Mouse (Mus musculus) heart, postnatal 0 days (tissue): ENCODE measurements around the gene Cdh13. TPM values are rescaled to one million over a fixed set of nuclear protein-coding genes. Genes with fewer than 3 reads are reported as not detected.
A peak's percentile ranks its signal among the peaks of the same experiment; 100 is the strongest.

Experiments used
- ATAC-seq: fragments of 200-750 bp; cut with Nextera tagmentation; 2 replicates; pipeline ENCODE4 v1.8.0; 2017; ENCODE audit warnings: low read depth, moderate number of reproducible peaks, moderate library complexity; ENCODE audit not compliant: insufficient read depth
- DNase-seq: peaks from one replicate; pipeline ENCODE4 v3.0.0-alpha.2; 2016; ENCODE audit warnings: low spot score
- H3K27ac ChIP-seq: fragments of 300-500 bp; sonication (generic); 2 replicates; pipeline ENCODE4 v1.5.1; 2014; ENCODE audit warnings: low read depth, mild to moderate bottlenecking
- H3K27me3 ChIP-seq: fragments of 300-500 bp; sonication (generic); 2 replicates; pipeline ENCODE4 v1.6.1; 2014; ENCODE audit warnings: low read length, mixed read lengths; ENCODE audit not compliant: control insufficient read depth, insufficient read depth
- H3K36me3 ChIP-seq: fragments of 300-500 bp; sonication (generic); replicated peaks from 2 replicates; pipeline ENCODE4 v1.6.1; 2014; ENCODE audit warnings: low read length, mixed read lengths; ENCODE audit not compliant: control insufficient read depth, insufficient read depth
- H3K4me1 ChIP-seq: fragments of 300-500 bp; sonication (generic); 2 replicates; pipeline ENCODE4 v1.6.1; 2014; ENCODE audit warnings: antibody characterized with exemption; ENCODE audit not compliant: control insufficient read depth, insufficient read depth
- H3K4me2 ChIP-seq: fragments of 300-500 bp; sonication (generic); 2 replicates; pipeline ENCODE4 v1.6.1; 2014; ENCODE audit warnings: low read depth, mild to moderate bottlenecking, low read length, moderate library complexity
- H3K4me3 ChIP-seq: fragments of 300-500 bp; sonication (generic); 2 replicates; pipeline ENCODE4 v1.5.1; 2014; ENCODE audit warnings: low read depth, low read length
- H3K9ac ChIP-seq: fragments of 300-500 bp; sonication (generic); replicated peaks from 2 replicates; pipeline ENCODE4 v1.6.1; 2014; ENCODE audit warnings: low read depth, low read length, mixed read lengths
- H3K9me3 ChIP-seq: fragments of 300-500 bp; sonication (generic); replicated peaks from 2 replicates; pipeline ENCODE4 v1.6.1; 2016; ENCODE audit warnings: low read length; ENCODE audit not compliant: control insufficient read depth
- CTCF ChIP-seq: IDR thresholded peaks from 2 replicates; pipeline ENCODE4 v1.5.1; 2016; ENCODE audit warnings: antibody characterized with exemption, control low read depth, low read depth
- EP300 ChIP-seq: IDR thresholded peaks from 2 replicates; pipeline ENCODE4 v1.6.1; 2016; ENCODE audit warnings: antibody characterized with exemption, low read depth
- WGBS: fragments of 180-500 bp; shearing (Covaris S2); extraction: QIAGEN DNeasy Blood & Tissue Kit; methylation state at CpG from one replicate; pipeline ENCODE4 v1.1.7; 2014; 5-methylcytosine and 5-hydroxymethylcytosine counted together
- polyA plus RNA-seq: library from polyadenylated mRNA; unstranded; fragments of >200 nt; fragmentation: Nextera tagmentation; extraction: Ambion mirVana; gene quantifications from 2 replicates; pipeline ENCODE4 v1.2.1, GENCODE M21; 2015
- total RNA-seq: library from RNA; depleted of rRNA; stranded (reverse); fragments of >200 nt; gene quantifications from 2 replicates; pipeline ENCODE4 v1.2.3, GENCODE M21; 2014; ENCODE audit warnings: low replicate concordance

The Cdh13 gene
- total and polyA plus RNA-seq, 2 experiments from 2014 or later: 109 to 136 TPM

GRCm38 (mm10) chr8:119269576-119269975 is 986.0 kb downstream of the Cdh13 start:
- Histone ChIP-seq H3K4me2 (no peak overlapping the region), H3K27me3 (no peaks in the 10 kb centered on the region), H3K4me3 (no peak overlapping the region), H3K4me1 (no peaks in the 10 kb centered on the region), H3K9ac (no peak overlapping the region), H3K9me3 (no peaks in the 10 kb centered on the region), H3K36me3 (no peaks in the 10 kb centered on the region), H3K27ac (no peak overlapping the region)
- TF ChIP-seq EP300 (no peak), CTCF (no peak)
- no peak for ATAC-seq
- no peak for DNase-seq
- 79% methylated on average over 3 of the region's 3 CpGs for WGBS

- Histone ChIP-seq H3K4me3 (no peak overlapping the region), H3K4me1 (no peaks in the 10 kb centered on the region), H3K27ac (no peak overlapping the region), H3K4me2 (no peak overlapping the region), H3K9me3 (no peaks in the 10 kb centered on the region), H3K36me3 (no peaks in the 10 kb centered on the region), H3K27me3 (no peaks in the 10 kb centered on the region), H3K9ac (no peak overlapping the region)
- 87% methylated on average over 9 of the region's 9 CpGs for WGBS
- DNase-seq: no peak
- no peak for ATAC-seq
- TF ChIP-seq EP300 (no peak), CTCF (no peak)
Observed at GRCm38 (mm10) chr8:119270371-119270770, 986.8 kb downstream of the Cdh13 start.

- peaks cover 9% of the 10 kb centered on the region for H3K4me1 ChIP-seq
- H3K4me3 ChIP-seq: no peak overlapping the region
- H3K9me3 ChIP-seq: no peaks in the 10 kb centered on the region
- no peak overlapping the region for H3K9ac ChIP-seq
- DNase-seq: no peak
- no peaks in the 10 kb centered on the region for H3K27me3 ChIP-seq
- no peak for ATAC-seq
- no peak for TF ChIP-seq EP300
- TF ChIP-seq CTCF: no peak
- 70% methylated on average over 8 of the region's 8 CpGs for WGBS
- no peak overlapping the region for H3K27ac ChIP-seq
- no peak overlapping the region for H3K4me2 ChIP-seq
- H3K36me3 ChIP-seq: no peaks in the 10 kb centered on the region
Observed at GRCm38 (mm10) chr8:119272891-119273290, 989.4 kb downstream of the Cdh13 start.

GRCm38 (mm10) chr8:119275442-119275841 is 991.9 kb downstream of the Cdh13 start:
- Histone ChIP-seq H3K4me1 (peaks cover 11% of the 10 kb centered on the region), H3K27ac (peak overlapping the region; percentile 96; the same call in 1 of the 2 replicates), H3K9me3 (no peaks in the 10 kb centered on the region), H3K4me3 (no peak overlapping the region), H3K9ac (no peak overlapping the region), H3K36me3 (no peaks in the 10 kb centered on the region), H3K4me2 (no peak overlapping the region), H3K27me3 (no peaks in the 10 kb centered on the region)
- 92% methylated on average over 1 of the region's 1 CpGs for WGBS
- TF ChIP-seq EP300: no peak
- TF ChIP-seq CTCF: no peak
- DNase-seq: no peak
- ATAC-seq: no peak

GRCm38 (mm10) chr8:119277047-119277451 is 993.5 kb downstream of the Cdh13 start:
- Histone ChIP-seq H3K4me2 (peak overlapping the region; percentile 41), H3K4me3 (no peak overlapping the region), H3K4me1 (peaks cover 11% of the 10 kb centered on the region), H3K9me3 (no peaks in the 10 kb centered on the region), H3K27me3 (no peaks in the 10 kb centered on the region), H3K36me3 (no peaks in the 10 kb centered on the region), H3K27ac (peak overlapping the region; percentile 96), H3K9ac (0 out of 2 replicates have a peak overlapping the region, but pooled peaks have one; percentile 4)
- TF ChIP-seq CTCF (no peak), EP300 (peak; percentile 97)
- peak; percentile 100 for ATAC-seq
- 33% methylated on average over 3 of the region's 3 CpGs for WGBS
- peak; percentile 94 for DNase-seq

GRCm38 (mm10) chr8:119281761-119282160 is 998.2 kb downstream of the Cdh13 start:
- Histone ChIP-seq H3K27ac (peak overlapping the region; percentile 11; the same call in 1 of the 2 replicates), H3K4me1 (peaks cover 10% of the 10 kb centered on the region), H3K9me3 (no peaks in the 10 kb centered on the region), H3K27me3 (no peaks in the 10 kb centered on the region), H3K36me3 (no peaks in the 10 kb centered on the region), H3K4me3 (no peak overlapping the region), H3K9ac (no peak overlapping the region), H3K4me2 (no peak overlapping the region)
- ATAC-seq: no peak
- TF ChIP-seq EP300 (no peak), CTCF (no peak)
- 17% methylated on average over 2 of the region's 2 CpGs for WGBS
- no peak for DNase-seq
